Mouse (Mus musculus) cerebellum, adult 2 months (tissue): ENCODE data around the gene Hexim2.

Experiments
- CTCF ChIP-seq: fragments of 200-500 bp; IDR thresholded peaks from 2 replicates; pipeline ENCODE4 v1.5.1; 2011; ENCODE audit warnings: low read depth, mild to moderate bottlenecking, control low read depth, low read length, moderate library complexity, borderline replicate concordance; ENCODE audit not compliant: insufficient read depth
- POLR2A ChIP-seq: fragments of 200-500 bp; IDR thresholded peaks from 2 replicates; pipeline ENCODE4 v1.6.1; 2011; ENCODE audit warnings: low read length, control low read depth, borderline replicate concordance; ENCODE audit not compliant: insufficient read depth

- no peak for TF ChIP-seq CTCF
- TF ChIP-seq POLR2A = no peak
Measured at GRCm38 (mm10) chr11:103133456-103134185, 1.4 kb downstream of the Hexim2 start.
